Mouse (Mus musculus) hindbrain, embryonic 10.5 days (tissue): ENCODE results near the gene Nagpa. TPM values are rescaled to one million over a fixed set of nuclear protein-coding genes. Genes with fewer than 3 reads are reported as not detected.
A peak's percentile ranks its signal among the peaks of the same experiment; 100 is the strongest.

Source experiments
- DNase-seq: peaks from one replicate; pipeline ENCODE4 v3.0.0-alpha.2; 2017; ENCODE audit warnings: low spot score
- H3K27ac ChIP-seq: fragments of 300-500 bp; sonication (generic); 2 replicates; pipeline ENCODE4 v1.5.1; 2016; ENCODE audit warnings: mild to moderate bottlenecking, moderate library complexity
- H3K27me3 ChIP-seq: fragments of 300-500 bp; sonication (generic); 2 replicates; pipeline ENCODE4 v1.6.1; 2016; ENCODE audit warnings: mild to moderate bottlenecking; ENCODE audit not compliant: poor library complexity, insufficient read depth, severe bottlenecking
- H3K36me3 ChIP-seq: fragments of 300-500 bp; sonication (generic); 2 replicates; pipeline ENCODE4 v1.6.1; 2016; ENCODE audit warnings: mild to moderate bottlenecking, moderate library complexity
- H3K4me1 ChIP-seq: fragments of 300-500 bp; sonication (generic); replicated peaks from 2 replicates; pipeline ENCODE4 v1.6.1; 2016; ENCODE audit warnings: mild to moderate bottlenecking
- H3K4me3 ChIP-seq: fragments of 300-500 bp; sonication (generic); 2 replicates; pipeline ENCODE4 v1.5.1; 2016; ENCODE audit warnings: mild to moderate bottlenecking, moderate library complexity
- H3K9me3 ChIP-seq: fragments of 300-500 bp; sonication (generic); 2 replicates; pipeline ENCODE4 v1.6.1; 2016; ENCODE audit warnings: mild to moderate bottlenecking, moderate library complexity
- WGBS: fragments of 180-500 bp; shearing (Covaris S2); methylation state at CpG from one replicate; pipeline ENCODE4 v1.1.7; 2016; 5-methylcytosine and 5-hydroxymethylcytosine counted together
- polyA plus RNA-seq: library from polyadenylated mRNA; unstranded; fragments of >200 nt; fragmentation: Nextera tagmentation; extraction: Ambion mirVana; gene quantifications from 2 replicates; pipeline ENCODE4 v1.2.1, GENCODE M21; 2016

The Nagpa gene
- polyA plus RNA-seq, 1 experiment from 2014 or later = 15.3 TPM

- H3K4me1 ChIP-seq = peaks cover 5% of the 10 kb centered on the region; the same call in 1 of the 2 replicates
- H3K27me3 ChIP-seq = no peaks in the 10 kb centered on the region
- H3K4me3 ChIP-seq = no peak overlapping the region
- no peak for DNase-seq
- 65% methylated on average over 8 of the region's 8 CpGs for WGBS
- no peak overlapping the region for H3K27ac ChIP-seq
- no peaks in the 10 kb centered on the region for H3K9me3 ChIP-seq
- no peaks in the 10 kb centered on the region for H3K36me3 ChIP-seq
Measured at GRCm38 (mm10) chr16:5184101-5184500, 19.7 kb downstream of the Nagpa start.

GRCm38 (mm10) chr16:5183310-5183975, 20.4 kb downstream of the Nagpa start:
- peaks cover 5% of the 10 kb centered on the region; the same call in 1 of the 2 replicates for H3K4me1 ChIP-seq
- no peaks in the 10 kb centered on the region for H3K27me3 ChIP-seq
- H3K36me3 ChIP-seq = no peaks in the 10 kb centered on the region
- WGBS = 83% methylated on average over 18 of the region's 18 CpGs
- no peak overlapping the region for H3K27ac ChIP-seq
- no peak for DNase-seq
- no peak overlapping the region for H3K4me3 ChIP-seq
- no peaks in the 10 kb centered on the region for H3K9me3 ChIP-seq

DNA sequence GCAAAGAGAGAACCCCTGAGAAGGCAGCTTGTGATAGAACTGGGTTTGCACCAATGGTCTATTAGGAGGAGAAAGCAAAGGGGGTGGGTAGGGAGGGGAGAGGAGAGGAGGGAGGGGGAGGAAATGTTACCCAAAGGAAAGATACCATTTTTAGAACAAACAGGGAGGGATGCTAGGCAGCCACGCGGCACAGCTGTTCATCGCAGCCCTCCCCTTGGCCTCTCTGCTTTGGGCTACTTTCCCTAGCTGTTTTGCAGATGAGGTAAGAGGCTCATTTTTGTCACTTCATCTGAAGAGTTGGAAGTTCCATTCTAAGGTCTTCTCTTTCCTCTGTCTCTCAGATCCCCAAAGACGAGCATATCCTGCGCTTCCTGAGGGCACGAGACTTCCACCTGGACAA, 31.2 kb downstream of the Nagpa start:
- H3K27me3 ChIP-seq = 0 out of 2 replicates have a peak, but pooled peaks cover 3% of the 10 kb centered on the region
- H3K9me3 ChIP-seq = no peaks in the 10 kb centered on the region
- DNase-seq = no peak
- WGBS = 94% methylated on average over 6 of the region's 6 CpGs
- no peaks in the 10 kb centered on the region for H3K4me1 ChIP-seq
- no peak overlapping the region for H3K27ac ChIP-seq
- no peaks in the 10 kb centered on the region for H3K36me3 ChIP-seq
- H3K4me3 ChIP-seq = no peak overlapping the region

GRCm38 (mm10) chr16:5168829-5169228, 35.0 kb downstream of the Nagpa start:
- H3K4me3 ChIP-seq = no peak overlapping the region
- no peaks in the 10 kb centered on the region for H3K36me3 ChIP-seq
- no peak for DNase-seq
- H3K27ac ChIP-seq = no peak overlapping the region
- no peaks in the 10 kb centered on the region for H3K9me3 ChIP-seq
- H3K4me1 ChIP-seq = 0 out of 2 replicates have a peak, but pooled peaks cover 3% of the 10 kb centered on the region
- 0 out of 2 replicates have a peak, but pooled peaks cover 3% of the 10 kb centered on the region for H3K27me3 ChIP-seq
- WGBS = 86% methylated on average over 5 of the region's 5 CpGs

DNA sequence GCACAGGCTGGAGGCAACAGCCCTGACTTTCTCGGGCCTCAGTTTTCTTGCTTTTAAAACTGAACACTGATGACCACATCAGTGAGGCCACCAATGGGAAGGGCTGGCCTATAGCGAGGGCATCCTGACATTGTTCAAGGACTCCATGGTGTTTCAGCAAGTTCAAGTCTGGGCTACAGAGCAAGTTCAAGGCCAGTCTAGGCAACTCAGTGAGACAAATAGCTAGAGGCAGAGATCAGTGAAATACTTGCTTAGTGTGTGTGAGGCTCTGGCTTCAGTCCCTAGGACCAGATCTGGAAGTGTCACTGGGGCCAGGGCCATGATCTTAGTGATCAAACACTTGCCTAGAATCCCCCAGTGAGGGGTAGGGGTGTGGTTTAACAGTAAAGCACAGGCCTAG, 35.8 kb downstream of the Nagpa start:
- H3K4me3 ChIP-seq = no peak overlapping the region
- 0 out of 2 replicates have a peak, but pooled peaks cover 3% of the 10 kb centered on the region for H3K27me3 ChIP-seq
- H3K4me1 ChIP-seq = 0 out of 2 replicates have a peak, but pooled peaks cover 3% of the 10 kb centered on the region
- H3K36me3 ChIP-seq = no peaks in the 10 kb centered on the region
- no peak overlapping the region for H3K27ac ChIP-seq
- WGBS = 87% methylated on average over 2 of the region's 2 CpGs
- no peak for DNase-seq
- H3K9me3 ChIP-seq = no peaks in the 10 kb centered on the region

- H3K9me3 ChIP-seq = no peaks in the 10 kb centered on the region
Measured at GRCm38 (mm10) chr16:5164327-5164726, 39.5 kb downstream of the Nagpa start.

DNA sequence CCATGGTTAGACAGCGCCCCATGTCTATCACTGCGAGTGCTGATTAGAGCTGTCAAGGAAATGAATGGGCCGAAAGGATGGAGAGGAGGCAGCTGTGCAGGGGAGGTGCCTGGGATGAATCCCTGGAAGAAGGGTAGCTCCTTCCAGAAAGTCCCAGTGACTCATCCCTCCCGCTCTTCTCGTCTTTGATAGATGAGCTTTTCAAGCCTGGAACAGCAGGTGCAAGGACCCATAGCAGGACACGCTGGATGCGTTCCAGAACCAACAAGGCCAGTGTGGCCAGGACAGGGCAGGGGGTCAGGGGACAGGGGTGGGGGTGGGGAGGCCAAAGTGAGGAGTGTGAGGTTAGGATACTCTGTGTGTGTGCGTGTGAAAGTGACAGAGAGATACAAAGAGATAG, 44.6 kb downstream of the Nagpa start:
- no peaks in the 10 kb centered on the region for H3K9me3 ChIP-seq
- no peak overlapping the region for H3K27ac ChIP-seq
- no peaks in the 10 kb centered on the region for H3K36me3 ChIP-seq
- WGBS = 89% methylated on average over 8 of the region's 8 CpGs
- 0 out of 2 replicates have a peak, but pooled peaks cover 7% of the 10 kb centered on the region for H3K4me1 ChIP-seq
- no peak overlapping the region for H3K4me3 ChIP-seq
- no peak for DNase-seq
- no peaks in the 10 kb centered on the region for H3K27me3 ChIP-seq

More at GRCm38 (mm10) chr16:5164327-5164726, 39.5 kb downstream of the Nagpa start:
- Histone ChIP-seq H3K4me1 (0 out of 2 replicates have a peak, but pooled peaks cover 4% of the 10 kb centered on the region), H3K27me3 (0 out of 2 replicates have a peak, but pooled peaks cover 3% of the 10 kb centered on the region), H3K36me3 (no peaks in the 10 kb centered on the region), H3K27ac (no peak overlapping the region), H3K4me3 (no peak overlapping the region)
- WGBS = 78% methylated on average over 6 of the region's 6 CpGs
- no peak for DNase-seq

DNA sequence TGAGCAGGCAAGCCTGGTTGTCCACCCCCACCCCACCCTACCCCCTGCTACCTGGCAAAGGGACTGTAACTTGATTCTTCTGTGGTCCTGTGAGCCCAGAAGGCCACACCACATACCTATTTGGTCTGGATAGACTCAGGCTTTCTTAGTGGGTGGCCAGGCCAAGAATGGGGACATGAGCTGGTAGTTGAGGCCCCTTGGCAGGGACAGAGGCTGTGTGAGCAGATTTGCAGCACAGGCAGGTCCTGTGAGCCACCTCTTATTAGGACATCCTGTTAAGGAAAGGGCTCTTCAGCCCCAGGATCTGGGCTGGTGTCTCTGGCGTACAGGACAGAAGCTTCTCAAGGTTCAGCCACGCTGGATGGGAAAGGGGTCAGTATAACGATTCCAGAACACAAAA, 46.7 kb downstream of the Nagpa start:
- Histone ChIP-seq H3K4me3 (no peak overlapping the region), H3K9me3 (no peaks in the 10 kb centered on the region), H3K27ac (no peak overlapping the region), H3K4me1 (peaks cover 23% of the 10 kb centered on the region), H3K27me3 (no peaks in the 10 kb centered on the region), H3K36me3 (no peaks in the 10 kb centered on the region)
- DNase-seq = no peak
- WGBS = 88% methylated on average over 3 of the region's 3 CpGs

DNA sequence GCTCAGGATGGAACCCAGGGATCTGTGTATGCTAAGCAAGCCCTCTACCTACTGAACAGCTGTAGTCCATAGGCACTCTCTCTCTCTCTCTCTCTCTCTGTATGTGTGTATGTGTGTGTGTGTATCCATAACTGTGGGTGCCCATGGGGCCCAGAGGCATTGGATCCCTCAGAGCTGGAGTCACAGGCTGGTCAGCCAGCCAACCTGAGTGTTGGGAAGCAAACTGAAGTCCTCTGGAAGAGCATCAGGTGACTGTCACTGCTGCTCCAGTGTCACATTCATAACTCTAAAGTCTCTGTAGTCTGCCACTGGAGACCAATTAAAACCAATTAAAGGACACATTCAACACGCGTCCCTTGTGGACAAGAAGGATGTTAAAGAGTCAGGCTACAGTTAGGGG, 47.3 kb downstream of the Nagpa start:
- Histone ChIP-seq H3K4me3 (no peak overlapping the region), H3K9me3 (no peaks in the 10 kb centered on the region), H3K4me1 (peaks cover 23% of the 10 kb centered on the region), H3K36me3 (no peaks in the 10 kb centered on the region), H3K27me3 (no peaks in the 10 kb centered on the region), H3K27ac (no peak overlapping the region)
- DNase-seq = no peak
- WGBS = 74% methylated on average over 2 of the region's 2 CpGs

DNA sequence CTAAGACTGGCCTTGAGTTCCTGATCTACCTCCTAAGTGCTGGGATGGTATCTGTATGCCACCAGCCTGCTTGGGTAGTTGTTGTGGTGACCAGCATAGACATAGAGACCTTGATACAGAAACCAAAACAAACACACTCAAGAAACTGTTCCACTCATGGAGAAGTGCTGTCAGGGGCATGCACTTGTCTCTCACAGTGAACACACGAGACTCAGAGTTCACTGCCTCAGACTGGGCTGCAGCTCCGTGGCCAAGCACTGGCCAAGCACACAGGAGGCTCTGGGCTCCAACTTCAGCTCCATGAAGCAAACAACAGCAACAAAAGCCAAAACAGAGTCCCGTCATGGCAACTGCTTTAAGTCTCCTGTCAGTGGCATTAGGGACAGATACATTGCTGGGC, 48.8 kb downstream of the Nagpa start:
- peaks cover 28% of the 10 kb centered on the region for H3K4me1 ChIP-seq
- H3K4me3 ChIP-seq = no peak overlapping the region
- no peaks in the 10 kb centered on the region for H3K36me3 ChIP-seq
- no peaks in the 10 kb centered on the region for H3K27me3 ChIP-seq
- WGBS = 75% methylated on average over 3 of the region's 3 CpGs
- H3K9me3 ChIP-seq = no peaks in the 10 kb centered on the region
- H3K27ac ChIP-seq = no peak overlapping the region
- DNase-seq = no peak

GRCm38 (mm10) chr16:5153299-5154026, 50.3 kb downstream of the Nagpa start:
- 55% methylated on average over 6 of the region's 6 CpGs for WGBS
- Histone ChIP-seq H3K27ac (peak overlapping the region; percentile 60; the same call in 1 of the 2 replicates), H3K36me3 (no peaks in the 10 kb centered on the region), H3K27me3 (peaks cover 12% of the 10 kb centered on the region), H3K9me3 (no peaks in the 10 kb centered on the region), H3K4me1 (peaks cover 22% of the 10 kb centered on the region), H3K4me3 (no peak overlapping the region)
- no peak for DNase-seq

DNA sequence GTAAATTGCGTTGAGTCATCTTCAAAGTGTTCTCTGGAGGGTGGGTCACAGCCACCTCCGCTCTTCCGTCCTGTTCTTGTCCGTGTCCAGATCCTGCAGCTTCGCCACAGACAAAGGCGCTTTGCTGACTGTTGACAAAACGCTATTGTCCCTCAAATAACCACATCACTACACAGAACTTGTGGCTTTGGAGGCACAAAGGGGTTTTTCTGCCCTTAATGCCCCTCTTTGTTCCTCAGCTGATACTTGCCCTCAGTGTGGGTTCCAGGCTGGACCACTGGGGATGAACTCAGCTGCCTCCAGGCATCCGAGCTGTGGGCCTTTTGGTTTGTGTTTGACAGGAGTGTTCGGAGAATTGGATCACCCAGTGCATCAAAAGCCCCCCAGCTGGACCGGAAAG, 53.3 kb downstream of the Nagpa start:
- peaks cover 38% of the 10 kb centered on the region for H3K27me3 ChIP-seq
- H3K9me3 ChIP-seq = no peaks in the 10 kb centered on the region
- no peak overlapping the region for H3K4me3 ChIP-seq
- whole genome bisulfite sequencing = 52% methylated on average over 10 of the region's 10 CpGs
- H3K27ac ChIP-seq = no peak overlapping the region
- no peak for DNase-seq
- peaks cover 41% of the 10 kb centered on the region for H3K4me1 ChIP-seq
- no peaks in the 10 kb centered on the region for H3K36me3 ChIP-seq

GRCm38 (mm10) chr16:5147037-5147385, 56.8 kb downstream of the Nagpa start, which contains the start of gene Sec14l5:
Gene Sec14l5 (plus strand): TSS chr16:5147109.
- Histone ChIP-seq H3K4me3 (peak within 1 kb of the TSS; percentile 51), H3K36me3 (no peaks in the 10 kb centered on the region), H3K9me3 (no peaks in the 10 kb centered on the region), H3K27me3 (peaks cover 38% of the 10 kb centered on the region), H3K4me1 (peaks cover 24% of the 10 kb centered on the region), H3K27ac (no peak within 1 kb of the TSS)
- no peak for DNase-seq
- 23% methylated on average over 13 of the region's 13 CpGs for WGBS
